11 mouse cellular contexts compared by ENCODE assay signal in genomic region chr3:152929788-152930281, GRCm38 (mm10). TPM values are rescaled to one million over a fixed set of nuclear protein-coding genes. Genes with fewer than 3 reads are reported as not detected.
DNase-seq lines count a peak whose midpoint lies in the region; ATAC-seq lines count a peak whose summit lies in the region.
"Had no signal": no experiment of that assay in that cellular context is flagged by ENCODE, and none has a peak within 500 bp of the region (broad histone marks: within the 10 kb centered on the region; RNA-seq: fewer than 3 reads in every experiment).

No protein-coding gene starts in this region.

- no peaks in the 10 kb centered on the region for H3K27me3 ChIP-seq in forebrain, embryonic 13.5 days
- H3K27me3 ChIP-seq in forebrain, embryonic 15.5 days = no peaks in the 10 kb centered on the region
- H3K27me3 ChIP-seq: heart, embryonic 12.5 days; kidney, embryonic 15.5 days had no signal

- no peak overlapping the region for H3K4me2 ChIP-seq in forebrain, embryonic 13.5 days
- no peak overlapping the region for H3K4me2 ChIP-seq in forebrain, embryonic 15.5 days (replicated peaks)
- H3K4me2 ChIP-seq: heart, embryonic 12.5 days; kidney, embryonic 15.5 days had no signal

- H3K4me1 ChIP-seq in forebrain, embryonic 13.5 days = peaks cover 18% of the 10 kb centered on the region
- H3K4me1 ChIP-seq in forebrain, embryonic 15.5 days = peaks cover 15% of the 10 kb centered on the region

- 84% methylated on average over 7 of the region's 7 CpGs for WGBS in forebrain, embryonic 13.5 days
- WGBS in forebrain, embryonic 15.5 days = 78% methylated on average over 7 of the region's 7 CpGs

- H3K36me3 ChIP-seq in forebrain, embryonic 13.5 days (ENCODE audit: poor library complexity, severe bottlenecking) = no peaks in the 10 kb centered on the region
- H3K36me3 ChIP-seq in forebrain, embryonic 15.5 days = no peaks in the 10 kb centered on the region
- H3K36me3 ChIP-seq: heart, embryonic 12.5 days; kidney, embryonic 15.5 days had no signal

- peak; percentile 85 for DNase-seq in CD4-positive helper T cell, adult 2 months (ENCODE audit: low read depth, low spot score)
- peak; percentile 35 for DNase-seq in ZHBTc4 (ENCODE audit: low read depth, low spot score)
- peak; percentile 71 for DNase-seq in naive thymus-derived CD4-positive, alpha-beta T cell, adult 2 months (ENCODE audit: low read depth)
- DNase-seq in gastrocnemius, adult 18-20 months (ENCODE audit: low spot score) = no peak
- DNase-seq in heart, postnatal 4 days = no peak
- DNase-seq in heart, adult 9 months (ENCODE audit: low spot score in 2 of 2) = no peak

- no peak overlapping the region for H3K27ac ChIP-seq in forebrain, embryonic 13.5 days
- H3K27ac ChIP-seq in forebrain, embryonic 15.5 days (replicated peaks) = no peak overlapping the region
- H3K27ac ChIP-seq: kidney, embryonic 15.5 days had no signal

- no peaks in the 10 kb centered on the region for H3K9me3 ChIP-seq in forebrain, embryonic 13.5 days (replicated peaks)
- no peaks in the 10 kb centered on the region for H3K9me3 ChIP-seq in forebrain, embryonic 15.5 days
- H3K9me3 ChIP-seq: heart, embryonic 12.5 days; kidney, embryonic 15.5 days had no signal

- H3K9ac ChIP-seq in forebrain, embryonic 13.5 days = no peak overlapping the region
- no peak overlapping the region for H3K9ac ChIP-seq in forebrain, embryonic 15.5 days (replicated peaks)
- H3K9ac ChIP-seq: heart, embryonic 12.5 days; kidney, embryonic 15.5 days had no signal

- peak; percentile 43; the same call in 1 of the 2 replicates for ATAC-seq in forebrain, embryonic 13.5 days
- no peak for ATAC-seq in forebrain, embryonic 15.5 days (replicated peaks)

- no peak overlapping the region for H3K4me3 ChIP-seq in forebrain, embryonic 13.5 days
- H3K4me3 ChIP-seq in forebrain, embryonic 15.5 days = no peak overlapping the region
- H3K4me3 ChIP-seq: heart, embryonic 12.5 days; kidney, embryonic 15.5 days; megakaryocyte, embryonic 14.5 days had no signal

RNA-seq across cellular contexts. Expression of gene St6galnac5, which starts 52.2 kb away (rescaled TPM):
- 5.7 and 6.7 TPM in 2 replicates for polyA plus RNA-seq in forebrain, embryonic 13.5 days (2015; fragmentation: Nextera tagmentation; extraction: Ambion mirVana)
- polyA plus RNA-seq in forebrain, embryonic 15.5 days (2015; fragmentation: Nextera tagmentation; extraction: Ambion mirVana) = 17.7 and 18.3 TPM in 2 replicates
- total RNA-seq in gastrocnemius, adult 18-20 months (2021) = under 1 TPM; 0.14 to 0.18 TPM
- under 1 TPM in 1 of 2 experiments, not detected in 1; 0.05 TPM for total RNA-seq in heart, postnatal 4 days (2021)

Comparison
In these comparisons a context has a peak if more than half of its experiments do, and no peak if none do; other contexts are left out.
1. DNase-seq: peak in CD4-positive helper T cell, adult 2 months (single experiment), ZHBTc4 (single experiment) and naive thymus-derived CD4-positive, alpha-beta T cell, adult 2 months (single experiment); none in gastrocnemius, adult 18-20 months (single experiment), heart, postnatal 4 days (single experiment) and heart, adult 9 months (0 of 2).